Mouse (Mus musculus) frontal cortex, adult 2 months (tissue): Measurements from ENCODE around the gene Tepsin. TPM values are rescaled to one million over a fixed set of nuclear protein-coding genes. Genes with fewer than 3 reads are reported as not detected.

Experiments used
- polyA plus RNA-seq: library from polyadenylated mRNA; depleted of rRNA; stranded (reverse); fragments of >200 nt; gene quantifications from 2 replicates; pipeline ENCODE4 v1.2.3, GENCODE M21; 2012; rRNA removed

The Tepsin gene
- polyA plus RNA-seq, 1 experiment = 31.1 TPM

Other genes starting within 250 kb of the Tepsin start
- 42.3 and 45.3 TPM in 2 replicates for gene Chmp6, start 185.3 kb downstream of the Tepsin start, polyA plus RNA-seq
- gene Baiap2, start 156.0 kb downstream of the Tepsin start, polyA plus RNA-seq = 229 and 240 TPM in 2 replicates
- gene Aatk, start 51.6 kb downstream of the Tepsin start, polyA plus RNA-seq = 182 and 188 TPM in 2 replicates
- gene Cep131, start 11.9 kb downstream of the Tepsin start, polyA plus RNA-seq = 38.8 and 43.4 TPM in 2 replicates
- 42.3 and 46.2 TPM in 2 replicates for gene Ndufaf8, start 197 bp upstream of the Tepsin start, polyA plus RNA-seq
- gene Slc38a10, start 52.6 kb upstream of the Tepsin start, polyA plus RNA-seq = 62.5 and 62.6 TPM in 2 replicates
- gene Bahcc1, start 134.2 kb upstream of the Tepsin start, polyA plus RNA-seq = 16.9 and 17.2 TPM in 2 replicates
- 1,138 and 1,210 TPM in 2 replicates for gene Actg1, start 249.8 kb upstream of the Tepsin start, polyA plus RNA-seq